Mouse (Mus musculus) cerebellum, postnatal 25 days (tissue): ENCODE data around the gene Erich2.

Experiments used
- DNase-seq, 2 experiments: peaks; one replicate each; pipeline ENCODE4 v3.0.0; 2021; ENCODE audit warnings: mixed read lengths in 2 of 2

The Erich2 gene

DNA sequence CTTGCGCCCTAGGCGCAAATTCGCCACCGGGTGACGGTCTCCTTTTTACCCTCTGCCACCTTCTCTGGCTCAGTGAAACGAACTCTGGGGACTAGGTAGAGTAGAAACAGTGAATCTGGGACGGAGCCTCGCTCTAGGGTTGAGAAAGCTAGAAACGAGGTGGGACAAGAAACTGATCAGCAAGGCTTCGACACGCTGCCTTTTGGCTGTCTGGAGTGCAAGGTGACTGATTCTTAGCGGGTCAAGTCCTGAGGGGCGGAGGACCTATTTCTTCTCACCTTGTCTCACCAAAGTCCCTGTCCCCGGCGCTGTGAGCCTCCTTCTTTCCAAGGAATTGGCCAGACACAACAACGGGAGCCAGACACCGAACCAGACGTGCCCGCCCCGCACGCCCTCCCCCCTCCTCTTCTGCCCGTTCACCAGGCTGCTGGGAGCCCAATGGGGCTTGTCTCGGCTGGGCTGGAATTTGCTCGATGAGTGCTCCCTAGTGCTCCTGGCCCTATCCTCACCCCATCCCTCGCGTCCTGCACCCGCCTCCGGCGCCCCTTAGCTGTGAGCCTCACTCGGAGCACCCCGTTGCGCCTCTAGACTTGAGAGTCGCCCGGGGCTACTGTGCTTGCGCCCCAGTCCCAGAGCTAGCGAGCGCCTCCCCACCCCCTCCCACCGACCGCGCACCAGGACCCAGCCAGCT lies 54.5 kb downstream of the Erich2 start:
- DNase-seq, result no peak

DNA sequence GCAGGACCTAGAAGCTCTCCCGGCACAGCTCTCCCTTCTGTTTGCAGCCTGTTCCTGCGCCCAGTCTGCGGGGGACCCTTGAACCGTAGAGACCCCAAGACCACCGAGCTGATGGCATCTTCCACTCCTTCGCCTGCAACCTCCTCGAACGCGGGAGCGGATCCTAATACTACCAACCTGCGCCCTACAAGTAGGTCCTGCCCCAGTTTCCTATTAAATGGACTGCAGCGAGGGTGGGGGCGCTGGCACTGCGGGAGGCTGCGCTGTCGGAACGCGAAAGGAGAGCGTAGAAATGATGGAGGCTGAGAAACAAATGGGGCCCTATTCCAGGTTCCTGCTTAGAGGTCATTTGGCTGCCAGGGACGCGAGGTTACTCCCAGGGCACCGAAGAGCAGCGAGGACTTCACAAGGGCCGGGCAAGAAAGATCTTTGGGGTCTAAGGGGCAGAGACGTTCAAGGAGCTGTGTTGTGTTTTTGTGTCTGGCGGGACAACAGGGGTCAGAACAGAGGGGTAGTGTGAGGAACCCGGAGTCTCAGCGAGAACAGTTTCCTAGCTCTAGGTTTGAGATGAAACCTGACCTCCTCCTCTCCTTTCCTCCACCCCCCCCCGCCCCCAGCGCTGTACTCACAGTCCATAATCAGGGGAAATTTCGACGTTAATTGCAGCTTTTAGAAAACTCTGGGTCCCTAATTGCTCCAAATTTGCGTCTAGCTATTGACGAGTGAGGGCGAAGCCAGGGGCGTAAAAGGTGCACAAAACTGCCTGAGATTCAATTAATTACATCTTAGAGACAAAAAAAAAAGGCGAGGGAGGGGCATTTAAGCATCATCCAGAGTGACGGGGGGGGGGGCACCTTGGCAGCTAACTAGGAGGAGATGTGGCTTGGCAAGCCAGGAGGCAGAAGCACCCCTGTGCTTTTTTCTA lies 55.4 kb downstream of the Erich2 start:
- no peak for DNase-seq

DNA sequence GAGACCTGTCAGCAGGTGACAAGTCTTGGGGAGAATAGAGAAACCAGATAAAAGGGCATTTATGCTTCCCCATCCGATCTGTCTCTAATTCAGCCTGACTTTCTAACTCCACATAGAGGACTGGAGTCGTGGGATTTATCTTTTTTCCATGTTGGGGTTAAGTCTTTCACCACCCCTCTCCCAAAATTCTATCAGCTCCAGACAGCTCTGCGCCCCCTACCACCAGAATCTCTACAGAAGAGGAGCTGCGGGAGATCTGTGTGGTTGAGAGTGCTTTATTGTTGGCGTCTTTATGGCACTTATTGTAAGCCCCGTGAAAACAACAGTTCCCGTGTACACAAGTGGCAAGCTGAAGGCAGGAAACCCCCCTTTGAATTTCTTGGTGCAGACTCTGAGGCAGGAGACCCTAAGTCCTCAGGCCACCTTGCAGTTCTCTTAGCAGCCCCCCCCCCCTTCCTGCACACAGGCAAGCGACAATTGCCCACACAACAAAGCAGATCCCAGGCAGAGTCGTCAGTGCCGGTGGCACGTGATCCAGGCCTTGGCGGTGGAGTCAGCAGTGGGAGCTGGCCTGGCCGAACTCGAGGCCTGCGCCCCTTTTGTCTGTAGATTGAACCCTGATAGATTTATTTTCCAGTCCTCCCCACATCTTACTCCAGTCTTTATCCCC lies 56.2 kb downstream of the Erich2 start:
- no peak for DNase-seq

DNA sequence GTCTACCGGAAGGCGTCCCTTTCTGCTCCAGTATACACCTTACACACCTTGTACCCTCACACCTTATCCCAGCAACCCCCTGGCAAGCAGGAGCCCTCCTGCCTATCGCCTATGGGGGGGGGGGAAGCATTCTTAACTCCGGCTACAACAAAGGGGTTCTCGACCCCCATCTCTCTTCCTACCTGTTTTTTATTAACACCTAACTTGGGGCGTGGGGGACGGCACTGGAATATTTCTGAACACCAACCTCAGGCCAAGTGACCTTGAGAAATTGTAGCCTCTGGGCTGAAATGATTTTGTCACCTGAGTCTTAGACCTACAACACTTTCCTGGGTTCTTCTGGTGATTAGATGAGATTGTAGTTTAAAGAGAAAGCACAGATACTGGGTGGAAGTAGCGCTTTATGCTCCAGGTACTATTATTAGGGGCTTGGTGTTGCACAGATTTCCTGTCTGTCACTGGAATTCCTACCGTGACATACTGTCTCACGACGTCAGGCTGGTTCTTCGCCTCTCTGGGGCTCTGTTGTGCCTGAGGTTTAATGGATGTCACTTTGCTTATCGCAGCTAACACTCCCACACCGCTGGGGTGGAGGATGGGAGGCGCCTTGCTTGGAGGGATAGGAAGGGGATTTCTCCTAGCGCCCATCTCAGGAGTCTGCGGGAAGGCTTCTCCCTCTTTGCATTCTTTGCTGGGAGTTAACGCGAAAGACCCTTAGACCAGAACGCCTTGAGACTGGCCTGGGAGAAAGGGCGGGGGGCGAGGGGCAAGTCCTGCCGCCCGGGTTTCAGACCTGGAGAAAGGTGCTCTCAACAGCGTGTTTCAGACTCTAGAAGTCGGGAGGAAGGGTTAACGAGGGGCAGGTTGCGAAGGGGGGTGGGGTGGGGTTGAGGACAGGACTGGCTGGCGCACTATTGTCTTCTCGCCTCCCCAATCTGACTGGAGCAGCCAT lies 57.3 kb downstream of the Erich2 start:
- no peak for DNase-seq

DNA sequence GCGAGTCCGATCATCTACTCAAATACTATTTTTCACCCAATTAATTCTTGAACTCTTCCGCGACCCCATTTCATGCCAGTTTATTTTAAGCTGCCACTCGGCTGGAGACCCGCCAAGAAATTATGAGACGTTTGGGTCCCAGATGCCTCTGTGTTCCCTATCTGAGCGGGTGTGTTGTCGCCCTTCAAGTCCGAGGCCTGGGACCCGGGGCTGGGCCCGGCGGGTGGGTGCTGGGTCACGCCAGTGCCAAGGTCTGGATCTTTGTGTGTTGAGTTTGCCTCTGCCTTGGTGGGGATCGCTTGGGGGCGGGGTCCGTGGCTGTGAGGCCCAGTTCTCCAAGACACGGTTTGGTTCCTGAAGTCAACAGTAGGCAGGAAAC lies 58.0 kb downstream of the Erich2 start:
- DNase-seq, result peak in 1 of 2 experiments; percentile 34

DNA sequence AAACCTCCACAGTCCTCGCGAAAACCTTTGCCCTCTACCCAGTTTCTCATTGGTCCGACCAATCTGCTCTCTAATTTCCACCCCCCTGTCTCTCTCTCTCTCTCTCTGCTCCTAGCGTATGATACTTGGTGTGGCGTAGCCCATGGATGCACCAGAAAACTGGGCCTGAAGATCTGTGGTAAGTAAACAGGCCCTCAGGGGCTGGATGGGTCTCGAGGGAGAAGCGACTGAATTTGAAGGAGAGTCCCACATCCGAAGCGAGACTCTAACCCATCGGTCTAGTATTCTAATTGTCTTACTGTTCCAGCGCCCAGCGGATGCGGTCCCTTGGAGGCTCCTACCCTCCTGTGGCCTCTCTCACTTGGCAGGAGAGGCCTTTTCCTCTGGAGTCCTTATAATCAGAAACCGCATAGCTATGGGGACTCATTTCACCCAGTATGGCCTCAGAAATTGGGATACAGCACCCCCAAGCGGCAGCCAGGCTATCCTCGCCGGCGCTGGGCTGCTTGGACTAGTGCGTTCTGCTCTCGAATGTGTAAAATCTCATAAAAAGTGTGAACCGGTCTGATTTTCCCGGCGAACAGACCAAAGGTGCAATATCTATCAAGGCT lies 58.6 kb downstream of the Erich2 start:
- DNase-seq, result peak; percentile 59 to 73

DNA sequence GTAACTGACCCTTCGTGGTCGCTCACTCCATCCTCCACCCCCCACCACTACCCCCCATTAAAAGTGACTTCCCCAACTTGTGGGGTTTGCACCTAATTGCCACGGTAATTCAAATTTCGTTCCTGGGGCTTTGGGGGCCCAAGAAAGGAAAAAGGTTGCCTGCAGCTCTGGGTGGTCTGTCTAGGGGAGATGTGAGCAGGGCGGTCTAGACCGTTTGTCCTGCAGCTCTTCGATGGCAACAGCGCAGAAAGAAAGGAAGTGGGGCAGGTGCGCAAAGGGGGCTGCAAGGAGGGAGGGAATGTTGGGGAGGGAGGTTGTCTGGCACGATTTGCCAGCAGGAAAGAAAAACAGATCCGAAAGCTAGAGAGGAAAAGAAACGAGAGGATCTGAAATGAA lies 59.1 kb downstream of the Erich2 start:
- no peak for DNase-seq

DNA sequence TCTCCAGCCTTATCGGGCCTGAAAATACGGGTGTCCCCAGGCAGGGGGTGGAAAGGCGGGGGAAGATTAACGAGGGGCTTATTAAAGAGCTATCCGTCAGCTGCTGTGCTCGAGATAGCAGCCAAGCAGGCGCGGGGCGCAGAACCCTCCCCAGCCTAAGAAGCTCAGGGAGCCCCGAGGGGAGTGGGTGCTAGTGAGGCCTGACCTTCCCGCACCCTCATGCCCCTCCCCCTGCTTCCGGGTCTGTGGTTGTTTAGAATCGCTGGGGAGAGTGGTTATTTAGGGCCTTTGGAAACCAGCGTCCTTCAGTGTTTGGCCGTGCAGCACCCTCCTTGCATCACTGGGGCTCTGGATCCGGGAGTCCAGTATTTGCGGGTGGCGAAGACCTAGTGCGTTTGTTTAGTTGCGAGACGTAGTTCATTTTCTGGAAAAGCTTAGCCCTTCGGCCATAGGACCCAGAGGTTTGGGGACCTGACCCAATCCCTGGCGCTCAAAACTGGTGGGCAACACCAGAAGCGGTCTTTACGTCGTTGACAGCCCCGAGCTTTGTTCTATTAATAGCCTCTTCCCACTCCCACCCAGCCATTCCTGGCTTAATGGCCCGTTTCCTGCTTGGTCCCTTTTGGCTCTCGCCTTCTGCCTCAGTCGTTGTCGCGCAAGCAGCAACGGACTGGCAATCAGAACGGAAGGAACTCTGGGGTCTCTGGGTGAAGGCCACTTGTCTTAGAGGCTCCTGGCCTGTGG lies 59.8 kb downstream of the Erich2 start:
- no peak for DNase-seq

DNA sequence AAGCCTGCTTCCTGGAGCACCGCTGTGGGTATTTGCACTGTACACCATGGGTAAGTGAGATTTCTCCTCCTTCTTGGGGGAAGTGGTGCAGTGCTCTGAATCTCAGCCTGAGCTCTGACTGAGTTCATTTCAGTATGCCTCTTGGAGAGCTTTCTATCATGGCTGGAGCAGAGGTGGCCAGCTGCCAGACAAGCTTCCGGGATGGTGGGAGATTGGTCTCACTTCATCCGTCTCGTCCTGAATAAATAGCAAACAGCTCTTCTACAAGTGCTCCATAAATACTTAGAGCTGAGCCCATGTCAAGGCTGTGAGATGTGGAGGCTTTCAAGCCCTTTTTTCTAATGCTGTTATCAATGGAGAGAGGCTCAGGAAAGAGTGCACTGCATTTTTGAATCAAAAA lies 63.1 kb downstream of the Erich2 start:
- no peak for DNase-seq

DNA sequence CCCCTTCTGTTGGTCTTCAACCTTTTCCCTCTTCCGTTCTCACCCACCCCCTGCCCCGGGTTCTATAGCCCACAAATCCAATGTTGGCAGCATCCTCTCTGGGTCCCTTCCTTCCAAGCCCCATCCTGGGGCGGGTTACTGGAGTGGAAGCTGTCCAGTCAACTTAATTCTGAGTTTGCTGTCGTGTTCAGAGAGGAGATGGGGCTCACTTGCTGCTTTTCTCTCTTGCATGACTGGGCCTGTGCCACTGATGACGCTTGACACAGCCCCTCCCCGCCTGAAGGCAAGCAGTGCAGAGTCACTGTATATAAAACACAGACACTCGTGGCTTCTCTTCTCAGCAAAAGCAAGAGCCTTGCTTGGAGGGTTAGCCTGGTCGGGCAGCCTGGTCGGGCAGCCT lies 63.6 kb downstream of the Erich2 start:
- DNase-seq, result no peak

DNA sequence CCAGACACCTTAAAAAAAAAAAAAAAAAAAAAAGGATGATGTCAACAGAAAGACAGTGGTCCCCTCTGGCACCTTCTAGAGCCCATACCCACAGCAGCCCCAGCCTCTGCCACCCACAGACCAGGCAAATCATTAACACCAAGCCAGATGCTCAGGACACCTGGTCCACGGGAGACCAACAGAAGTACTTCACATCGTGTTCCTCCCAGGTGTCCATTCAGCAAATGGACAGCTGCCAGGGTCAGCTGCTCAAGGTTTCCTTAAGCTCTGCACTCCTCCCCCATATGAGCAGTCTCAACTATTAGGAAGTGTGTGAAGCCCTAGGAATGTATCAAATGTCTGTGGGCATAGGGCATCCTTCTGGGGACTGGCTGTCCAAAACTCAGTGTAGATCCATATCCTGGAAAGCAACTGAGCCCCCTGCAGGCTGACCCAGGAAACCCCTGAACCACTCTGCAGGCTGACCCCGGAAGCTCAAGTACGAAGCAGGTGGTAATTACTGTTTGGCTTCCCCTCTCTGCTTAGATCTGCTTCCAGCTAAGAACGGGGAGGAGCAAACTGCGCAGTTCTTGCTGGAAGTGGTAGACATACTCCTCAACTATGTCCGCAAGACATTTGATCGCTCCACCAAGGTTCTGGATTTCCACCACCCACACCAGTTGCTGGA lies 65.1 kb downstream of the Erich2 start:
- DNase-seq, result no peak

DNA sequence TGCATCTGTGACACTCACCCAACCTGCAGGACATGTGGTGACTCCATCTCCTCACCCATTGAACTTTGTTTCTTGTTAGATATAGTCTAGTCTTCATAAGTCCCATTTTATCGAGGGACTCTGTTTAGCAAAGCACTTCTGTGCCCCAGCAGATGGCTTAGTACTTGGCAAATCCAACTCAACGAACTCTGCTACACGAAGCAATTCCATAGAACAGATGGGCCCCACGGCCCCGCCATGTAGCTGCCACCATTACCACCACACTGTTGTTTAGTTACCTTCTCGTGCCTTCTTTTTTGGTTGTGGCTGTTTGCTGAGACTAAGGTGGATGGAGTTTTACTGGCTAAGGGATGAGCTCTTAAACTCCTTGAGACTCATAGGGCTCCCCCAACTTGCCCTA lies 79.6 kb downstream of the Erich2 start:
- no peak for DNase-seq
